Mouse (Mus musculus): ENCODE results near the gene Trim3.

DNA sequence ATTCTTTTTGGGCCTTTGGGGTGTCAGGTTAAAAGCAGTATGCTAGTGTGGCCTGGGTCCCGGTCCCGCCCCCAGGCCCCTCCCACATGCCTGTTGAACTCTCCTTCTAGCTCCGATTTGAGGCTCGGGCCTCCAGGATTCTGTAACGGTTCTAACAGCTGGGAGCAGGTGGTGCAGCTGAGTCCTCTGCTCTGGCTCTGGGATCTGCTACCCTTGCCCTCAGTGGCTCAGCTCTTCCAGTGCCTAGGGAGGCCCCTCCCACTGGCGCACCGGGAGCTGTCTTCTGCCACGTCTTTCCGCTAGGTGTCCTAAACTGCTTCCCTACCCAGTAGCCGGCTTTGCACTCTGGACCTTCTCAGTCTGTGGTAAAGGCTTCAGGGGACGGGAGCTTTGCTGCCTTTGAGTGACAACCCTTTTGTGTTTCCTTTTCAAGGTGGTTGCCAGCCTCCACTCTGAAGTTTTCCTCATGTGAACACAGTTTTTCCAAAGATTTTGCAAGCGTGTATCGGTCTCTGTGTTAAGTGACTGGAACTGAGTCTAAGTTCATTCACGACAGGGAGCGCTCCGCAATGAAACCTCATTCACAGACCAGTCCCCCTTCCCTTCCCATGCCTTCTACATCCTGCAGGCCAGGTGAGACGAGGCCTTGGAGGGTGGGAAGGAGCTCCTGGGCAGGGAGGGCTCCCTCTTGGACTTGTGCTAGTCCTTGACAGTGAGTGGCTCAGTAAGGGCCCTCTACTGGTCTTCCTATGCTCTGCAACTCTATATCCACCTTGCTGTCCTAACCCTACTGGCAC lies 17.5 kb upstream of the Trim3 start, which contains the start of gene Dnhd1:
- no peak for TF ChIP-seq FLI1 (IDR thresholded peaks at IDR 0.05; ENCODE audit: low read length)
- no peak for TF ChIP-seq GATA1 (IDR thresholded peaks at IDR 0.05; ENCODE audit: borderline replicate concordance, low read length)

All from megakaryocyte, embryonic 14.5 days (primary cell).